Mouse (Mus musculus): ENCODE results near the gene Ebp. TPM values are rescaled to one million over a fixed set of nuclear protein-coding genes. Genes with fewer than 3 reads are reported as not detected.

Ebp gene
- total and polyA plus RNA-seq, 3 experiments = 44.0 to 70.9 (median 64.3) TPM

DNA sequence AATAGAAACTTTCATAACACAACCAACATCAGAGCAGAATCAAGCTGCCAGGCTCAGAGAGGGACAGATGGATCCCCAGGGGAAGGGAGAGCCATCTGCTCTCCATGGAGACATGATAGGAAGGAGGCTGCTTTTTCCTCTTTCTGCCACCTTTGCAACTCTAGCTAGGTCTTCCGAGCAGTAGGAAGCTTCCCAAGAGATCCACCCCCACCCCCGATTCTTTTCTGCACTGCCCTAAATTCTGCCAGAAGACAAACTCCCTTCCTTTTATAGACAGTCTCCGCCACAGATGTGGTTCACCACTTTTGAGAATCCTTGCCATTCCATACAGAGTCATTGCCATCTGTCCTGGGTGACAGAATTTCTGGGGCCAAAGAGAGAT, 29.0 kb upstream of the Ebp start:
- no peaks in the 10 kb centered on the region for H3K79me2 ChIP-seq (replicated peaks; ENCODE audit: control insufficient read depth, extremely low read depth, insufficient read depth, poor library complexity, severe bottlenecking)
- dilution Hi-C loops (cut with MboI; ENCODE audit: extremely low pct_ligation_motif_present, extremely low pct_unique_long_range_greater_than_20kb, low sequenced_read_pairs) = no loop called here
- H3K4me1 ChIP-seq (ENCODE audit: control insufficient read depth in 1 of 2, insufficient read depth in 2 of 2) = peaks cover 0 to 10% of the 10 kb centered on the region in 2 experiments
- H3K27ac ChIP-seq (ENCODE audit: insufficient read depth, low read depth) = no peak overlapping the region
- no peak overlapping the region for H3K9ac ChIP-seq (ENCODE audit: insufficient read depth, low read depth)
- no peaks in the 10 kb centered on the region for H3K27me3 ChIP-seq (replicated peaks)
- H3K4me3 ChIP-seq (replicated peaks in 1 of 3; ENCODE audit: low read depth in 2 of 3, low read length in 2 of 3, poor library complexity in 1 of 3) = no peak overlapping the region
- no peak for DNase-seq (ENCODE audit: extremely low read depth)
- H3K9me3 ChIP-seq (replicated peaks; ENCODE audit: low read length) = no peaks in the 10 kb centered on the region
- no peaks in the 10 kb centered on the region for H3K36me3 ChIP-seq (replicated peaks in 1 of 2; ENCODE audit: control insufficient read depth in 1 of 2, insufficient read depth in 1 of 2, low read length in 1 of 2)
- TF ChIP-seq TCF12 (IDR thresholded peaks at IDR 0.05; ENCODE audit: low read depth, low read length) = no peak
- no peak for TF ChIP-seq MXI1 (IDR thresholded peaks at IDR 0.05; ENCODE audit: low read depth, low read length)
- no peak for TF ChIP-seq PAX5 (IDR thresholded peaks at IDR 0.05; ENCODE audit: low read length)
- no peak for TF ChIP-seq USF2 (conservative IDR thresholded peaks at IDR 0.05; ENCODE audit: low read depth, low read length)
- in situ Hi-C loops (cut with MboI; ENCODE audit: low pct_ligation_motif_present, low pct_unique_long_range_greater_than_20kb, low sequenced_read_pairs) = no loop called here
- H3K4me2 ChIP-seq (ENCODE audit: insufficient read depth, low read depth, poor library complexity, severe bottlenecking) = no peak overlapping the region

DNA sequence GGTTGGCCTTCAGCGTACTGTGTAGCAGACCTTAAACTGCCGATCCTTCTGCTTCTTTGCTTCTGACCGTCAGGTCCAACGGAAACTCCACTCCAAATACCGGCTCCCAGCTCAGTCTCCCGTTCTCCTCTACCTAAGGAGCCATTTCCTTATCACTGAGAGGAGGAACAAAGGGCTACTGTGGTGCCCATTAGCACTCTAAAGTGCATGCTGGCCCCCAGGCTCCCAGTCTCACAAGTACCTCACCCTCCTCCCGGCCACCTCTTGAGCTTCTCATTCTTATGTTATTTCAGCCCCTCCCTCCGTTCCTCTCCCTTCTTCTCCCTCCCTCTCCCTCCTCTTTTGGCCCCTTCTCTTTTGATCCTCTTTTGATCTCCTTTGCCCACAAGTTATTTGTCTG, 26.3 kb upstream of the Ebp start:
- no peaks in the 10 kb centered on the region for H3K36me3 ChIP-seq (replicated peaks in 1 of 2; ENCODE audit: control insufficient read depth in 1 of 2, insufficient read depth in 1 of 2, low read length in 1 of 2)
- H3K4me2 ChIP-seq (ENCODE audit: insufficient read depth, low read depth, poor library complexity, severe bottlenecking) = peak overlapping the region; percentile 50
- no peaks in the 10 kb centered on the region for H3K27me3 ChIP-seq (replicated peaks)
- in situ Hi-C loops (cut with MboI; ENCODE audit: low pct_ligation_motif_present, low pct_unique_long_range_greater_than_20kb, low sequenced_read_pairs) = no loop called here
- no peak for DNase-seq (ENCODE audit: extremely low read depth)
- no peaks in the 10 kb centered on the region for H3K9me3 ChIP-seq (replicated peaks; ENCODE audit: low read length)
- H3K9ac ChIP-seq (ENCODE audit: insufficient read depth, low read depth) = no peak overlapping the region
- H3K4me3 ChIP-seq (replicated peaks in 1 of 3; ENCODE audit: low read depth in 2 of 3, low read length in 2 of 3, poor library complexity in 1 of 3) = no peak overlapping the region
- H3K79me2 ChIP-seq (replicated peaks; ENCODE audit: control insufficient read depth, extremely low read depth, insufficient read depth, poor library complexity, severe bottlenecking) = no peaks in the 10 kb centered on the region
- dilution Hi-C loops (cut with MboI; ENCODE audit: extremely low pct_ligation_motif_present, extremely low pct_unique_long_range_greater_than_20kb, low sequenced_read_pairs) = no loop called here
- H3K4me1 ChIP-seq (ENCODE audit: control insufficient read depth in 1 of 2, insufficient read depth in 2 of 2) = peaks cover 0 to 10% of the 10 kb centered on the region in 2 experiments
- no peak for TF ChIP-seq ZMIZ1 (IDR thresholded peaks at IDR 0.05; ENCODE audit: low read depth, low read length)
- no peak for TF ChIP-seq PAX5 (IDR thresholded peaks at IDR 0.05; ENCODE audit: low read length)
- TF ChIP-seq SIN3A (IDR thresholded peaks at IDR 0.05; ENCODE audit: low read length) = no peak
- no peak for TF ChIP-seq JUND (conservative IDR thresholded peaks at IDR 0.05; ENCODE audit: low read depth, low read length)
- no peak for TF ChIP-seq CHD1 (IDR thresholded peaks at IDR 0.05; ENCODE audit: low read depth, low read length)
- no peak for TF ChIP-seq ZKSCAN1 (IDR thresholded peaks at IDR 0.05; ENCODE audit: borderline replicate concordance, low read depth, low read length)
- no peak for TF ChIP-seq MAX (IDR thresholded peaks at IDR 0.05; ENCODE audit: low read length)
- no peak for TF ChIP-seq MXI1 (IDR thresholded peaks at IDR 0.05; ENCODE audit: low read depth, low read length)
- TF ChIP-seq POLR2AphosphoS2 (IDR thresholded peaks at IDR 0.05; ENCODE audit: low read depth, low read length) = no peak
- TF ChIP-seq USF2 (conservative IDR thresholded peaks at IDR 0.05; ENCODE audit: low read depth, low read length) = no peak
- TF ChIP-seq EP300 (IDR thresholded peaks at IDR 0.05; ENCODE audit: low read length) = no peak
- TF ChIP-seq NRF1 (IDR thresholded peaks at IDR 0.05; ENCODE audit: low read depth, low read length) = no peak
- TF ChIP-seq BHLHE40 (IDR thresholded peaks at IDR 0.05; ENCODE audit: low read depth, low read length) = no peak
- no peak for TF ChIP-seq RAD21 (IDR thresholded peaks at IDR 0.05; ENCODE audit: low read depth, low read length)
- no peak for TF ChIP-seq TCF12 (IDR thresholded peaks at IDR 0.05; ENCODE audit: low read depth, low read length)
- peak overlapping the region; percentile 78 for H3K27ac ChIP-seq (ENCODE audit: insufficient read depth, low read depth)
